Mouse (Mus musculus) intestine, embryonic 14.5 days (tissue): ENCODE measurements at regions not wholly inside any gene's neighbourhood (a gene's known extent, or its start where the extent isn't known, plus 50 kb on each side); places are given as distances from the start of the nearest gene placed in this dataset.

ENCODE experiments used
- ATAC-seq: fragments of 200-750 bp; cut with Nextera tagmentation; replicated peaks from 2 replicates; pipeline ENCODE4 v1.8.0; 2017; ENCODE audit warnings: low read depth, moderate number of reproducible peaks, moderate TSS enrichment, moderate library complexity; ENCODE audit not compliant: low FRiP score, low TSS enrichment
- DNase-seq: peaks from one replicate; pipeline ENCODE4 v3.0.0-alpha.2; 2018; ENCODE audit warnings: low spot score
- H3K27ac ChIP-seq: fragments of 300-500 bp; sonication (generic); 2 replicates; pipeline ENCODE4 v1.5.1; 2014; ENCODE audit warnings: low read depth, mild to moderate bottlenecking, control low read depth
- H3K27me3 ChIP-seq: fragments of 300-500 bp; sonication (generic); replicated peaks from 2 replicates; pipeline ENCODE4 v1.6.1; 2014; ENCODE audit warnings: low read length, control low read depth; ENCODE audit not compliant: control insufficient read depth, insufficient read depth
- H3K36me3 ChIP-seq: fragments of 300-500 bp; sonication (generic); 2 replicates; pipeline ENCODE4 v1.6.1; 2014; ENCODE audit warnings: low read length, control low read depth; ENCODE audit not compliant: control insufficient read depth, insufficient read depth
- H3K4me1 ChIP-seq: fragments of 300-500 bp; sonication (generic); replicated peaks from 2 replicates; pipeline ENCODE4 v1.6.1; 2014; ENCODE audit warnings: low read length, control low read depth, mixed read lengths; ENCODE audit not compliant: control insufficient read depth, insufficient read depth
- H3K4me2 ChIP-seq: fragments of 300-500 bp; sonication (generic); 2 replicates; pipeline ENCODE4 v1.6.1; 2014; ENCODE audit warnings: low read length
- H3K4me3 ChIP-seq: fragments of 300-500 bp; sonication (generic); 2 replicates; pipeline ENCODE4 v1.5.1; 2014; ENCODE audit warnings: low read depth, low read length, control low read depth, mixed read lengths
- H3K9ac ChIP-seq: fragments of 300-500 bp; sonication (generic); 2 replicates; pipeline ENCODE4 v1.6.1; 2014; ENCODE audit warnings: mild to moderate bottlenecking, low read length
- H3K9me3 ChIP-seq: fragments of 300-500 bp; sonication (generic); 2 replicates; pipeline ENCODE4 v1.6.1; 2016; ENCODE audit warnings: low read length, control low read depth; ENCODE audit not compliant: control insufficient read depth
- WGBS: fragments of 180-500 bp; shearing (Covaris S2); extraction: QIAGEN DNeasy Blood & Tissue Kit; methylation state at CpG from one replicate; pipeline ENCODE4 v1.1.7; 2014; 5-methylcytosine and 5-hydroxymethylcytosine counted together

- Histone ChIP-seq H3K9ac (no peak overlapping the region), H3K4me3 (no peak overlapping the region), H3K4me2 (no peak overlapping the region), H3K27me3 (no peaks in the 10 kb centered on the region), H3K36me3 (no peaks in the 10 kb centered on the region), H3K4me1 (no peaks in the 10 kb centered on the region), H3K9me3 (no peaks in the 10 kb centered on the region), H3K27ac (no peak overlapping the region)
- WGBS: 76% methylated on average over 7 of the region's 7 CpGs
- DNase-seq (no peak), ATAC-seq (no peak)
Measured at GRCm38 (mm10) chr8:90762390-90762789, 54.8 kb downstream of the Gm19935 start.

GRCm38 (mm10) chr8:90761947-90762346, 55.2 kb downstream of the Gm19935 start:
- 86% methylated on average over 5 of the region's 5 CpGs for WGBS
- ATAC-seq: no peak
- H3K9me3 ChIP-seq: no peaks in the 10 kb centered on the region

DNA sequence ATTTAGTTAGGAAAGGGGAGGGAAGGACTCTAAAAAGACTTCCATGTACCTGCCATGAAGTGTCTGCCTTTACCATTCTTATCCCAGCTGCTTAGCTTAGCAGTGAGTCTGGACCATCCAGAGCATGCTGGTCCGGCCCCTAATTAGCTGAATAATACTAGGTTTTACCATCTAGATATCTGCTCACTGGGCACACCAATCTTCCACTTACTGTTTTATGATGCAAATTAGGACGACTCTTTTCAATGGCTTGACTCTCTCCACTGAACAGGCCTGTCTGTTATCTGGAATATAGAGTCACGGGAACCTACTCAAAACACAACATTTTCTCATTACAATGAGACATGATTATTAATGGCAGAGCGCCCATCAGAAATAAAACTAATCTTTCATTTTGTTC, 55.7 kb downstream of the Gm19935 start:
- no peaks in the 10 kb centered on the region for H3K4me1 ChIP-seq
- H3K27me3 ChIP-seq: no peaks in the 10 kb centered on the region
- H3K9me3 ChIP-seq: no peaks in the 10 kb centered on the region
- H3K4me2 ChIP-seq: no peak overlapping the region
- ATAC-seq (no peak), DNase-seq (no peak)
- 86% methylated on average over 4 of the region's 4 CpGs for WGBS
- no peaks in the 10 kb centered on the region for H3K36me3 ChIP-seq
- H3K27ac ChIP-seq: no peak overlapping the region
- H3K9ac ChIP-seq: no peak overlapping the region
- no peak overlapping the region for H3K4me3 ChIP-seq

More at GRCm38 (mm10) chr8:90761947-90762346, 55.2 kb downstream of the Gm19935 start:
- no peak overlapping the region for H3K4me3 ChIP-seq
- no peak overlapping the region for H3K9ac ChIP-seq
- no peaks in the 10 kb centered on the region for H3K36me3 ChIP-seq
- no peak overlapping the region for H3K27ac ChIP-seq
- no peaks in the 10 kb centered on the region for H3K27me3 ChIP-seq
- H3K4me1 ChIP-seq: no peaks in the 10 kb centered on the region
- no peak overlapping the region for H3K4me2 ChIP-seq
- DNase-seq: no peak

DNA sequence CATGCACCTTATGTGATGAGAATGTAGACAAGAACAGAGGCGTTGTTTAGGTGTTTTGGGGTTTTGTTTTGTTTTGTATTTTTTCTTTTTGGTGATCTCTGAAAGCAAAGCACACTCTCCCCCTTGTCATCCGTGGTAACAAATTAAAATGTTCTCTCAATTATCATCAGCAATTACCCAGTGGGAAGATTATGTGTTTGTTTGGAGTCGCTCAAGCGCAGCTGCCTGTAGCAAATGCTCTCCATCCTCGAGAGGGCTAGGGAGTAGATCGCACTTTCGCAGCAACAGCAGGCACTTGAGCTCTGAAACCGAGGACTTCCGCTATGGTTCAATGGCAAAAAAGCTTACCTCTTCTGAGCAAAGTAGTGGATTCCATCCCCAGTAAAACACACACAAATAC, 57.7 kb downstream of the Gm19935 start:
- Histone ChIP-seq H3K27ac (no peak overlapping the region), H3K9me3 (no peaks in the 10 kb centered on the region), H3K9ac (no peak overlapping the region), H3K27me3 (no peaks in the 10 kb centered on the region), H3K4me2 (no peak overlapping the region), H3K4me1 (no peaks in the 10 kb centered on the region), H3K4me3 (no peak overlapping the region), H3K36me3 (no peaks in the 10 kb centered on the region)
- ATAC-seq (no peak), DNase-seq (no peak)
- WGBS: 83% methylated on average over 9 of the region's 9 CpGs

GRCm38 (mm10) chr8:90755020-90755419, 62.2 kb downstream of the Gm19935 start:
- Histone ChIP-seq H3K9me3 (0 out of 2 replicates have a peak, but pooled peaks cover 4% of the 10 kb centered on the region), H3K27ac (no peak overlapping the region), H3K4me3 (no peak overlapping the region), H3K27me3 (no peaks in the 10 kb centered on the region), H3K36me3 (no peaks in the 10 kb centered on the region), H3K9ac (no peak overlapping the region), H3K4me1 (no peaks in the 10 kb centered on the region), H3K4me2 (no peak overlapping the region)
- ATAC-seq (no peak), DNase-seq (no peak)
- 75% methylated on average over 4 of the region's 4 CpGs for WGBS

- no peaks in the 10 kb centered on the region for H3K4me1 ChIP-seq
- H3K9me3 ChIP-seq: no peaks in the 10 kb centered on the region
- H3K27me3 ChIP-seq: no peaks in the 10 kb centered on the region
- ATAC-seq (no peak), DNase-seq (no peak)
- no peaks in the 10 kb centered on the region for H3K36me3 ChIP-seq
- H3K4me3 ChIP-seq: no peak overlapping the region
- no peak overlapping the region for H3K9ac ChIP-seq
- no peak overlapping the region for H3K4me2 ChIP-seq
- H3K27ac ChIP-seq: no peak overlapping the region
- 91% methylated on average over 2 of the region's 2 CpGs for WGBS
Measured at GRCm38 (mm10) chr8:90743546-90743945, 73.6 kb downstream of the Gm19935 start.

GRCm38 (mm10) chr8:90740963-90741733, 76.0 kb downstream of the Gm19935 start:
- Histone ChIP-seq H3K4me1 (no peaks in the 10 kb centered on the region), H3K27me3 (no peaks in the 10 kb centered on the region), H3K4me2 (no peak overlapping the region), H3K4me3 (no peak overlapping the region), H3K9ac (no peak overlapping the region), H3K36me3 (no peaks in the 10 kb centered on the region), H3K9me3 (no peaks in the 10 kb centered on the region), H3K27ac (no peak overlapping the region)
- WGBS: 62% methylated on average over 9 of the region's 9 CpGs
- DNase-seq: no peak
- no peak for ATAC-seq

- 60% methylated on average over 2 of the region's 2 CpGs for WGBS
- no peak overlapping the region for H3K4me3 ChIP-seq
- H3K36me3 ChIP-seq: no peaks in the 10 kb centered on the region
- ATAC-seq (no peak), DNase-seq (no peak)
- no peaks in the 10 kb centered on the region for H3K4me1 ChIP-seq
- H3K4me2 ChIP-seq: no peak overlapping the region
- no peak overlapping the region for H3K9ac ChIP-seq
- no peaks in the 10 kb centered on the region for H3K27me3 ChIP-seq
- no peak overlapping the region for H3K27ac ChIP-seq
- H3K9me3 ChIP-seq: no peaks in the 10 kb centered on the region
Measured at GRCm38 (mm10) chr8:90740302-90740962, 76.8 kb downstream of the Gm19935 start.

DNA sequence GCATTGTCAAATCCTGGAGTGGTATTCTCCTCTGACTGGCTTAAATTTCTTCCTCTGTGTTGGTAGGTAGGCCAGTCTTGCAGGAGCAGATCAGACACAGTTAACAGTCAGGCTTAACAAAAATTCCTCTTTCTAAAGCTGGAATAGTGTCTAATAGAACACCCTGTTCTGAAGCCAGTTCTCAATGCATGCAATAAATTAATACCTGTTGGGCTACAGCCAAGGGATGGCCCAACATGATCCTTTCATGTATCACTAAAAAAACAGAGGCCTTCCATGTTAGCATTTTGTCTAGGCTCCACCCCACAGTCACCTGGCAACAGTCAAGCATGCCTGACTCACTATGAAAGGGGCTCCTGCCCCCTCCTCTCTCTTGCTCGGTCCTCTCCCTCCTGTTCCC, 89.2 kb downstream of the Gm19935 start:
- no peak overlapping the region for H3K4me2 ChIP-seq
- 33% methylated on average over 1 of the region's 1 CpGs for WGBS
- ATAC-seq: no peak

More for the DNA sequence above, 89.2 kb downstream of the Gm19935 start:
- Histone ChIP-seq H3K9me3 (no peaks in the 10 kb centered on the region), H3K36me3 (no peaks in the 10 kb centered on the region), H3K4me1 (no peaks in the 10 kb centered on the region), H3K9ac (no peak overlapping the region), H3K4me3 (no peak overlapping the region), H3K27me3 (no peaks in the 10 kb centered on the region), H3K27ac (no peak overlapping the region)
- DNase-seq: no peak
